Mouse (Mus musculus): ENCODE results near the gene Idh1.

Idh1 gene

DNA sequence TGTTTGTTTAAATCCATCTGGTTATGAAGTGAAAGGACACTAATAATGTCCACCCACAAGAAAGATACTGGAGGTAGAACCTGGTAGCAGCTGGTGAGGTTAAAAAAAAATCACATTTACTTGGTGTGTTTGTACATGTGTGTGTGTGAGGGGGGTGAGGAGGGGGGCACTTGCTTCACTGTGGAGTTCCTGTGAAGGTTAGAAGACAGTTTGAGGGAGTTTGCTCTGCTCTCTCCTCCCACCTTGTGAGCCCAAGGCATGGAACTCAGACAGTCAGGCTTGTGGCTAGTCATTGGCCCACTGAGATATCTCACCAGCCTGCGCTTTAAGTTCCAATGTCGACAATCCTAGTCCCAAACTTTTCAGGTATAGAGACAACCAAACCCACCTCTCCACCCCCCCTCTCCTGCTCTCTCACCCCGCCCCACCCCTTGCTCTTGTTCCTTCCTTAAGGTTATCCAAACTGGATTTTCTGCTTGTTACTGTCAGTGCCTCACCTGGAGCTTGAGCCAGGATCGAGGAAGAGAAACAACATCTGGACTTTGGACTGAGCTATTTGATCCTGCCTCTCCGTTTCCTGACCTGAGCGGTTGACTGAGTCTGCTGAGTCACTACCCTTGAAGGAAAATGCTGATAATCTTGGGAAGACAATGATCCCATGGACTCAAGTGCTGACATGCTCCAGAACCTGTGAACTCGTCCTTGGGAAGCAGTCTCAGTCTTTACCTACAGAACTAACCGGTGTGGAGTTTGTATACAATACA is 68.0 kb downstream of the Idh1 start:
- no peak for DNase-seq (ENCODE audit: inconsistent age in 2 of 2, low spot score in 1 of 2)

DNA sequence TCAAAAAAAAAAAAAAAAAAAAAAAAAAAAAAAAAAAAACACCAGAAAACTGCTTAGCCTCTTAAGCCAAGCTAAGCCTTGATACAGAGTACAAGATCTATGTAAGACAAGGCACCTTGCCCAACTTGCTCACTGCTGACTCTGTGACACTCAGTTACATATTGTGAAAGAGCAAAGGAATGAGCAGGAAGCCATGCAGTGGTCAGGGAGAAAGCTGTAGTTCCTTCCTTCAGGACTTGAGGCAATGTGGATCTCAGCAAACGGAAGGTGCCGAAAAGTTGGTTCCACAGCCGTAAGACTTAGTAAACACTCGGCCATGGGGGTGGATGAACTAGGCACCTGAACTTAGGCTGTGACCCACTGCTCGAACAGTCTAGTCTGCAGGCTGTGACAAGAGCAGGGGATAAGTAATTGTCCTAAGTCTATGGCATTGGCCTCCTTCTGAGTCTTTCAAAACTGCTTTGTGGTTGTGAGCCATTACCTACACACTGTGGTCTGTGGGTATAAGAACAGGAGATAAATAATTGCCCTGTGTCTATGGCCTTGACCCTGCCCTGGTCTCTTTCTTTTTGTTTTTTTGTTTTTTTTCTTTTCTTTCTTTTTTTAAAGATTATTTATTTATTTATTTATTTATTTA is 72.6 kb downstream of the Idh1 start:
- DNase-seq (ENCODE audit: inconsistent age in 2 of 2, low spot score in 1 of 2) = peak; percentile 26 to 79

DNA sequence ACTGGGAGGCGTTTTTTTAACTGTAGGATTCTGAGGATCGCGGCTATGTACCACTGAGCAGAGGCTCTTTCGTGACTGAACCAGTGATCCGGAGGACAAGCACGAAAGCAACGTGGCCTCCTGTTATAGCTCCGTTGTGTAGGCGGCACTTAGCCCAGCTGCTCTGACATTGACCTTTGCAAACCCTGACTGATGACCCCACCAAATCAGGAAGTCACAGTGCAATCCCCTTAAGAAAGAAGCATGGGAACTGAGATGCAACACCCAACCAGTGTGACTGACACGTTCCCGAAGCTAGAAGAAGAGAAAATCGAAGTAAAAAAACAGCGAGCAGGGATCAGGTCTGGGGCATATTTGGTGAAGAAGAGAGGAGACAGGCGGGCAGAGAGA is 73.5 kb downstream of the Idh1 start:
- DNase-seq (ENCODE audit: inconsistent age in 2 of 2, low spot score in 1 of 2) = peak; percentile 50 to 77

DNA sequence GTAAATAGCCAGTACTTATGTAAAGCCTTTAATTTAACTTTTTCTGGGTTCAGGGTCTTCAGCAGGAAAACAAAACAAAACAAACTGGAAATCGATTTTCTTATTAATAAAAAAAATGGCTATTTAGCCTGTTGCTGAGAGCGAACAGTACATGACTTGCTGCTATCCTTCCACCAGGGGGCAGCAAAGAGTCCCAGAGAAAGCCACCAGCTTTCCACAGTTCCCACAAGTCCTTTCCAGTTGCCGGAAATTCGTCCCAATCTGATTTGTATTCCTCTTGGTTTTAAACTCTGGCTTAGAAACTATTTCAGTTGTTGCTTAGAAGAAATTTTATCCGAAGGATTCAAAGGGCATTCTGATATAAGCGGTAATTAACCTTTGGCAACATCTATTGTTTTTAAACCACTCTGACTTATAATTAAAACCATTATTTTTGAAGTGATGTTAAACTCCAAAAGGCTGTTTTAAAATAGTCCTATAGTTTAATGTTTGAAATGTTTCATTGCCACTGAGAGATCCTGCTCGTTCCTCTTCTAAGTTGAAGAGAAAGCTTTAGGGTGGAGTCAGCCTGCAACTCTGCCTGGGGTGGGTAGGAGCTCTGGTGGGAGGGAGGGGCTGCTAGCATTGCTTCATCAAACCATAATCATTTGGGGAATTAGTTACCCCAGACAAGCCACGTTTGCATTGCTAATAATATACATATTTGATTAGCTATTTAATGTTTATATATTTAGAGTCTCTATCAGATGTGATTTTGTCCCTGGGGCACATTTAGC is 74.1 kb downstream of the Idh1 start:
- DNase-seq (ENCODE audit: inconsistent age in 2 of 2, low spot score in 1 of 2) = peak; percentile 71 to 92

DNA sequence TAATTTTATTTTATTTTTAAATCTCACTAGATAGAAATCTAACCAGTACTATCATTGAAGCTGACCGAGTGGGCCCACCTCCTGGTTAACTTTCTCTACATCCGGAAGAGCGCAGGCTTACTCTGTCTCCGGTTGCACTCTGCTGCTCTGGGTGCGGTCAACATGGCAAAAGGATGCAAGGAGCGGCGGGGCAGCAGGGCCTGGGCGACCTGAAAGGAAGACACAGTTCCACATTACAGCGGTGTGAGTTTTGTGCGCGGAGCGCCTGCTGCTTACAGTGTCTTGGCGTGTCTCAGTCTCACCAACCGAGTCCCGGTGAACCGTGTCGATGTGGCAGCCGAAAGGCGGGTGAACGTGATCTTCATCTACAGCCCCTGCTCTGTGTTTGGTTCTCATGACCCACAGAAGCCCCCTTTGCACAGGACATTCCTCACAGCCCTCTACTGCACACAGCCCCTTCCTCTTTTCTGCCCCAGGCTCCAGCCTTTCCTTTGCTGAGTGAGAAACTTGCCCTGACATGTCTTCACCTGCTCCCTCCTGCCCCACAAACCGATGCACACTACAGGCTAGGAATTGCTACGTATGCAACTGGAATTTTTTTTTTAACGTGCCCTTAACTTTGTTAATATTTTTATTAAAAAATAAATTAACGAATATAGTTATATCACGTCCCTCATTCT is 76.4 kb downstream of the Idh1 start:
- no peak for DNase-seq (ENCODE audit: inconsistent age in 2 of 2, low spot score in 1 of 2)

DNA sequence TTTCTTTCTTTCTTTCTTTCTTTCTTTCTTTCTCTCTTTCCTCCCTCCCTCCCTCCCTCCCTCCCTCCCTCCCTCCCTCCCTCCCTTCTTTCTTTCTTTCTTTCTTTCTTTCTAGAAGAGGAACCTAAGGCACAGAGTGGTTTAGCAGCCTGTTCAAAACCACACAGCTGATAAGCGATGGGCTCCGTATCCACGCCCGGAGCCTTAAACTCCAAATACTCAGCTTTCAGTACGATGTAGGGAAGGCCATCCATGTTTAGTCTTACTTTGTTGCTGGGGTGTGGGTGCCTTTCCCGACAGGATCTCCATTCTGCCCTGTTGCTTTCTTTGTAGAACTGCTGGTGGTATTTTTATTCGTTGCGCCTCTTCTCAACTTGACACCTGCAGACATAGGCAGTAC is 77.1 kb downstream of the Idh1 start:
- no peak for DNase-seq (ENCODE audit: inconsistent age in 2 of 2, low spot score in 1 of 2)
